Mouse (Mus musculus) mouse embryonic stem cell (cell line): ENCODE measurements around the gene Lrrc1.

Experiments used
- in situ Hi-C, 2 experiments: fragments of 300-500 bp; cut with MboI; formaldehyde crosslinking; loops; 1 replicate in 1 of 2; 3 replicates in 1 of 2; pipeline ENCODE4 v1.14.3; 2019 to 2020; ENCODE audit warnings: low sequenced_read_pairs in 2 of 2, low pct_unique_long_range_greater_than_20kb in 1 of 2, mixed read lengths in 1 of 2; ENCODE audit not compliant: unreplicated experiment in 1 of 2

Gene Lrrc1

GRCm38 (mm10) chr9:77551036-77551512 lies 6.4 kb upstream of the Lrrc1 start:
- in situ Hi-C loops = no loop called here

- in situ Hi-C loops = loop anchor here in 1 of 2 experiments (10.0 kb wide), 1 partner anchor 141 kb away; no protein-coding TSS in a partner anchor
These were observed 1.3 kb upstream of the Lrrc1 start for GRCm38 (mm10) chr9:77546010-77546409.

GRCm38 (mm10) chr9:77545068-77545421 lies 375 bp upstream of the Lrrc1 start:
- in situ Hi-C loops = loop anchor here in 1 of 2 experiments (10.0 kb wide), 1 partner anchor 140 kb away; no protein-coding TSS in a partner anchor

- in situ Hi-C loops = loop anchor here in 1 of 2 experiments (10.0 kb wide), 1 partner anchor 139 kb away; no protein-coding TSS in a partner anchor
These were observed 1.0 kb downstream of the Lrrc1 start for GRCm38 (mm10) chr9:77543351-77544321.

- in situ Hi-C loops = loop anchor here in 1 of 2 experiments (10.0 kb wide), 1 partner anchor 137 kb away; no protein-coding TSS in a partner anchor
These were observed 3.1 kb downstream of the Lrrc1 start for GRCm38 (mm10) chr9:77541556-77541955.

- in situ Hi-C loops = no loop called here
These were observed 5.4 kb downstream of the Lrrc1 start for GRCm38 (mm10) chr9:77539232-77539631.

- in situ Hi-C loops = no loop called here
These were observed 7.3 kb downstream of the Lrrc1 start for GRCm38 (mm10) chr9:77537357-77537756.

GRCm38 (mm10) chr9:77536832-77537231 lies 7.8 kb downstream of the Lrrc1 start:
- in situ Hi-C loops = no loop called here

- in situ Hi-C loops = no loop called here
These were observed 8.4 kb downstream of the Lrrc1 start for GRCm38 (mm10) chr9:77536286-77536685.

- in situ Hi-C loops = no loop called here
These were observed 9.5 kb downstream of the Lrrc1 start for GRCm38 (mm10) chr9:77535021-77535744.

- in situ Hi-C loops = no loop called here
These were observed 16.2 kb downstream of the Lrrc1 start for GRCm38 (mm10) chr9:77528379-77529041.

GRCm38 (mm10) chr9:77527170-77527569 lies 17.5 kb downstream of the Lrrc1 start:
- in situ Hi-C loops = no loop called here

- in situ Hi-C loops = no loop called here
These were observed 18.0 kb downstream of the Lrrc1 start for GRCm38 (mm10) chr9:77526715-77527114.

- in situ Hi-C loops = no loop called here
These were observed 18.9 kb downstream of the Lrrc1 start for GRCm38 (mm10) chr9:77525595-77526295.

- in situ Hi-C loops = no loop called here
These were observed 20.9 kb downstream of the Lrrc1 start for GRCm38 (mm10) chr9:77523793-77524192.

- in situ Hi-C loops = no loop called here
These were observed 22.2 kb downstream of the Lrrc1 start for GRCm38 (mm10) chr9:77522476-77522875.

- in situ Hi-C loops = no loop called here
These were observed 25.5 kb downstream of the Lrrc1 start for GRCm38 (mm10) chr9:77519198-77519597.

- in situ Hi-C loops = no loop called here
These were observed 27.8 kb downstream of the Lrrc1 start for GRCm38 (mm10) chr9:77516782-77517364.
